Mouse (Mus musculus) liver, embryonic 12.5 days (tissue): ENCODE results near the gene Pou3f4. TPM values are rescaled to one million over a fixed set of nuclear protein-coding genes. Genes with fewer than 3 reads are reported as not detected.
"Not testable (repeated sequence)": the region's sequence is repeated elsewhere in the genome, so short reads cannot be mapped to it uniquely, and the experiment has no call there.

Experiments used
- ATAC-seq: fragments of 200-750 bp; cut with Nextera tagmentation; 2 replicates; pipeline ENCODE4 v1.8.0; 2017; ENCODE audit warnings: moderate number of reproducible peaks, mild to moderate bottlenecking, moderate library complexity
- H3K27ac ChIP-seq: fragments of 300-500 bp; sonication (generic); 2 replicates; pipeline ENCODE4 v1.5.1; 2016; ENCODE audit warnings: mild to moderate bottlenecking
- H3K27me3 ChIP-seq: fragments of 300-500 bp; sonication (generic); replicated peaks from 2 replicates; pipeline ENCODE4 v1.6.1; 2016; ENCODE audit warnings: mild to moderate bottlenecking, moderate library complexity
- H3K36me3 ChIP-seq: fragments of 300-500 bp; sonication (generic); 2 replicates; pipeline ENCODE4 v1.6.1; 2016; ENCODE audit warnings: mild to moderate bottlenecking, moderate library complexity
- H3K4me1 ChIP-seq: fragments of 300-500 bp; sonication (generic); 2 replicates; pipeline ENCODE4 v1.6.1; 2016
- H3K4me2 ChIP-seq: fragments of 300-500 bp; sonication (generic); 2 replicates; pipeline ENCODE4 v1.6.1; 2016; ENCODE audit warnings: mild to moderate bottlenecking, moderate library complexity
- H3K4me3 ChIP-seq: fragments of 300-500 bp; sonication (generic); 2 replicates; pipeline ENCODE4 v1.5.1; 2016; ENCODE audit warnings: mild to moderate bottlenecking, moderate library complexity
- H3K9ac ChIP-seq: fragments of 300-500 bp; sonication (generic); 2 replicates; pipeline ENCODE4 v1.6.1; 2016; ENCODE audit warnings: mild to moderate bottlenecking, moderate library complexity
- H3K9me3 ChIP-seq: fragments of 300-500 bp; sonication (generic); replicated peaks from 2 replicates; pipeline ENCODE4 v1.6.1; 2016; ENCODE audit warnings: mild to moderate bottlenecking, moderate library complexity
- WGBS: fragments of 180-500 bp; shearing (Covaris S2); methylation state at CpG from one replicate; pipeline ENCODE4 v1.1.7; 2016; ENCODE audit not compliant: insufficient replicate concordance; 5-methylcytosine and 5-hydroxymethylcytosine counted together
- polyA plus RNA-seq: library from polyadenylated mRNA; unstranded; fragments of >200 nt; fragmentation: Nextera tagmentation; extraction: Ambion mirVana; gene quantifications from 2 replicates; pipeline ENCODE4 v1.2.1, GENCODE M21; 2016

The Pou3f4 gene
- polyA plus RNA-seq, result 0.07 TPM in 1 of 2 replicates, not detected in the other

- H3K27ac ChIP-seq, result no peak within 1 kb of the TSS
- no peaks in the 10 kb centered on the region for H3K36me3 ChIP-seq
- H3K9me3 ChIP-seq, result no peaks in the 10 kb centered on the region
- no peak within 1 kb of the TSS for H3K9ac ChIP-seq
- H3K4me2 ChIP-seq, result peak within 1 kb of the TSS; percentile 51
- H3K4me1 ChIP-seq, result no peaks in the 10 kb centered on the region
- peak; percentile 58; the same call in 1 of the 2 replicates for ATAC-seq
- WGBS, result 10% methylated on average over 20 of the region's 20 CpGs
- peaks cover 40% of the 10 kb centered on the region for H3K27me3 ChIP-seq
- H3K4me3 ChIP-seq, result peak within 1 kb of the TSS; percentile 7; the same call in 1 of the 2 replicates
Measured at GRCm38 (mm10) chrX:110814151-110814571, at the start of gene Pou3f4. Gene Pou3f4, plus strand, starts transcription at chrX:110814280.

GRCm38 (mm10) chrX:110765939-110766338 is 48.1 kb upstream of the Pou3f4 start:
- no peak overlapping the region for H3K27ac ChIP-seq
- no peak overlapping the region for H3K9ac ChIP-seq
- H3K27me3 ChIP-seq, result no peaks in the 10 kb centered on the region
- 24% methylated on average over 1 of the region's 1 CpGs for WGBS
- H3K9me3 ChIP-seq, result no peaks in the 10 kb centered on the region
- H3K36me3 ChIP-seq, result no peaks in the 10 kb centered on the region
- no peaks in the 10 kb centered on the region for H3K4me1 ChIP-seq
- no peak for ATAC-seq
- no peak overlapping the region for H3K4me2 ChIP-seq
- H3K4me3 ChIP-seq, result no peak overlapping the region

GRCm38 (mm10) chrX:110774807-110775206 is 39.3 kb upstream of the Pou3f4 start:
- not testable (repeated sequence) for H3K4me1 ChIP-seq, H3K27me3 ChIP-seq, ATAC-seq, H3K36me3 ChIP-seq, H3K4me3 ChIP-seq, H3K27ac ChIP-seq, H3K4me2 ChIP-seq, H3K9ac ChIP-seq, H3K9me3 ChIP-seq

- 51% methylated on average over 2 of the region's 2 CpGs for WGBS
- ATAC-seq, result no peak
Measured at GRCm38 (mm10) chrX:110802502-110802901, 11.6 kb upstream of the Pou3f4 start.

GRCm38 (mm10) chrX:110810001-110810578 is 4.0 kb upstream of the Pou3f4 start:
- Histone ChIP-seq H3K9ac (no peak overlapping the region), H3K4me2 (no peak overlapping the region), H3K4me3 (no peak overlapping the region), H3K4me1 (no peaks in the 10 kb centered on the region), H3K27ac (no peak overlapping the region), H3K9me3 (no peaks in the 10 kb centered on the region), H3K27me3 (peaks cover 19% of the 10 kb centered on the region), H3K36me3 (no peaks in the 10 kb centered on the region)
- ATAC-seq, result no peak
- 31% methylated on average over 4 of the region's 4 CpGs for WGBS

More at GRCm38 (mm10) chrX:110802502-110802901, 11.6 kb upstream of the Pou3f4 start:
- Histone ChIP-seq H3K27me3 (no peaks in the 10 kb centered on the region), H3K4me3 (no peak overlapping the region), H3K9ac (no peak overlapping the region), H3K27ac (no peak overlapping the region), H3K36me3 (no peaks in the 10 kb centered on the region), H3K4me2 (no peak overlapping the region), H3K4me1 (no peaks in the 10 kb centered on the region), H3K9me3 (no peaks in the 10 kb centered on the region)

GRCm38 (mm10) chrX:110810753-110811506 is 3.1 kb upstream of the Pou3f4 start:
- H3K4me1 ChIP-seq, result no peaks in the 10 kb centered on the region
- H3K9ac ChIP-seq, result no peak overlapping the region
- no peaks in the 10 kb centered on the region for H3K36me3 ChIP-seq
- H3K4me3 ChIP-seq, result no peak overlapping the region
- no peaks in the 10 kb centered on the region for H3K9me3 ChIP-seq
- H3K27me3 ChIP-seq, result peaks cover 27% of the 10 kb centered on the region
- H3K4me2 ChIP-seq, result no peak overlapping the region
- 43% methylated on average over 5 of the region's 5 CpGs for WGBS
- no peak for ATAC-seq
- no peak overlapping the region for H3K27ac ChIP-seq

GRCm38 (mm10) chrX:110812071-110812470 is 2.0 kb upstream of the Pou3f4 start:
- no peaks in the 10 kb centered on the region for H3K9me3 ChIP-seq
- no peak overlapping the region for H3K27ac ChIP-seq
- H3K9ac ChIP-seq, result no peak overlapping the region
- WGBS, result 27% methylated on average over 5 of the region's 5 CpGs
- H3K4me3 ChIP-seq, result no peak overlapping the region
- no peaks in the 10 kb centered on the region for H3K36me3 ChIP-seq
- peaks cover 37% of the 10 kb centered on the region for H3K27me3 ChIP-seq
- H3K4me2 ChIP-seq, result no peak overlapping the region
- H3K4me1 ChIP-seq, result no peaks in the 10 kb centered on the region
- ATAC-seq, result no peak

GRCm38 (mm10) chrX:110813401-110813800 is 679 bp upstream of the Pou3f4 start:
- no peak for ATAC-seq

GRCm38 (mm10) chrX:110814592-110815548 is 790 bp downstream of the Pou3f4 start:
- ATAC-seq, result no peak
- Histone ChIP-seq H3K4me3 (peak overlapping the region; percentile 7; the same call in 1 of the 2 replicates), H3K4me1 (no peaks in the 10 kb centered on the region), H3K9ac (no peak overlapping the region), H3K36me3 (no peaks in the 10 kb centered on the region), H3K27me3 (peaks cover 40% of the 10 kb centered on the region), H3K27ac (no peak overlapping the region), H3K4me2 (peak overlapping the region; percentile 51), H3K9me3 (no peaks in the 10 kb centered on the region)
- 11% methylated on average over 42 of the region's 52 CpGs for WGBS

More at GRCm38 (mm10) chrX:110813401-110813800, 679 bp upstream of the Pou3f4 start:
- H3K4me2 ChIP-seq, result no peak overlapping the region
- H3K4me1 ChIP-seq, result no peaks in the 10 kb centered on the region
- H3K27me3 ChIP-seq, result peaks cover 40% of the 10 kb centered on the region
- no peak overlapping the region for H3K4me3 ChIP-seq
- H3K9ac ChIP-seq, result no peak overlapping the region
- 16% methylated on average over 5 of the region's 5 CpGs for WGBS
- no peaks in the 10 kb centered on the region for H3K36me3 ChIP-seq
- H3K9me3 ChIP-seq, result no peaks in the 10 kb centered on the region
- H3K27ac ChIP-seq, result no peak overlapping the region

GRCm38 (mm10) chrX:110815549-110815930 is 1.5 kb downstream of the Pou3f4 start:
- Histone ChIP-seq H3K4me1 (no peaks in the 10 kb centered on the region), H3K27ac (no peak overlapping the region), H3K36me3 (no peaks in the 10 kb centered on the region), H3K9ac (no peak overlapping the region), H3K4me3 (no peak overlapping the region), H3K4me2 (peak overlapping the region; percentile 51), H3K9me3 (no peaks in the 10 kb centered on the region), H3K27me3 (peaks cover 40% of the 10 kb centered on the region)
- no peak for ATAC-seq
- WGBS, result 12% methylated on average over 18 of the region's 18 CpGs

GRCm38 (mm10) chrX:110816609-110817008 is 2.5 kb downstream of the Pou3f4 start:
- Histone ChIP-seq H3K9me3 (no peaks in the 10 kb centered on the region), H3K4me2 (no peak overlapping the region), H3K27ac (no peak overlapping the region), H3K36me3 (no peaks in the 10 kb centered on the region), H3K4me3 (no peak overlapping the region), H3K4me1 (no peaks in the 10 kb centered on the region), H3K9ac (no peak overlapping the region), H3K27me3 (peaks cover 40% of the 10 kb centered on the region)
- no peak for ATAC-seq
- WGBS, result 13% methylated on average over 16 of the region's 16 CpGs

GRCm38 (mm10) chrX:110817211-110817610 is 3.1 kb downstream of the Pou3f4 start:
- 13% methylated on average over 10 of the region's 10 CpGs for WGBS

More at GRCm38 (mm10) chrX:110817211-110817610, 3.1 kb downstream of the Pou3f4 start:
- H3K36me3 ChIP-seq, result no peaks in the 10 kb centered on the region
- H3K4me2 ChIP-seq, result no peak overlapping the region
- H3K4me3 ChIP-seq, result no peak overlapping the region
- no peak overlapping the region for H3K27ac ChIP-seq
- H3K4me1 ChIP-seq, result no peaks in the 10 kb centered on the region
- no peak for ATAC-seq
- peaks cover 40% of the 10 kb centered on the region for H3K27me3 ChIP-seq
- no peaks in the 10 kb centered on the region for H3K9me3 ChIP-seq
- H3K9ac ChIP-seq, result no peak overlapping the region
